Mouse (Mus musculus): Measurements from ENCODE around the gene Gm21981. TPM values are rescaled to one million over a fixed set of nuclear protein-coding genes. Genes with fewer than 3 reads are reported as not detected.

The Gm21981 gene
- polyA plus RNA-seq, 1 experiment from 2014 or later: 1.5 TPM

DNA sequence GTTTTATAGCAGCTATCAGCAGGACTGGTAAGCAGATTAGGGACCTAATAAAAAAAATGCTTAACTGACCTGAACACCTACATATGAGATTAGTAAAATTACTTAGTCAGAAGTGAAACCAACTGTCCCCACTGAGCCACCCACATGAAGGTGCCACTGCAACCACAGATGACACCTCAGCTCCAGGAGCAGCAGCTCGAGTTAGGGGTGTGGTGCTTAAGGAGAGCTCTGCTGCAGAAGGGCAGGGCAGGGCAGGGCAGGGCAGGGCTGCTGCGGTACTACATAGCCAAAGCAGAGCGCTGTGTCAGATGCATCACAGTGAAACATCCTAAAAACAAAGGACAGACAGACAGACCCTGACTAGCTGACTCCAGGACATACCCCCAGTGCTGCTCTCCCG, 11.4 kb downstream of the Gm21981 start:
- no peak for ATAC-seq (ENCODE audit: low FRiP score)
- Histone ChIP-seq H3K27ac (replicated peaks) (no peak overlapping the region), H3K4me2 (no peak overlapping the region), H3K4me1 (peaks cover 17% of the 10 kb centered on the region), H3K36me3 (peaks cover 72% of the 10 kb centered on the region), H3K4me3 (replicated peaks) (no peak overlapping the region), H3K9me3 (replicated peaks) (no peaks in the 10 kb centered on the region), H3K27me3 (replicated peaks) (no peaks in the 10 kb centered on the region), H3K9ac (replicated peaks) (no peak overlapping the region)
- 86% methylated on average over 4 of the region's 4 CpGs for WGBS

DNA sequence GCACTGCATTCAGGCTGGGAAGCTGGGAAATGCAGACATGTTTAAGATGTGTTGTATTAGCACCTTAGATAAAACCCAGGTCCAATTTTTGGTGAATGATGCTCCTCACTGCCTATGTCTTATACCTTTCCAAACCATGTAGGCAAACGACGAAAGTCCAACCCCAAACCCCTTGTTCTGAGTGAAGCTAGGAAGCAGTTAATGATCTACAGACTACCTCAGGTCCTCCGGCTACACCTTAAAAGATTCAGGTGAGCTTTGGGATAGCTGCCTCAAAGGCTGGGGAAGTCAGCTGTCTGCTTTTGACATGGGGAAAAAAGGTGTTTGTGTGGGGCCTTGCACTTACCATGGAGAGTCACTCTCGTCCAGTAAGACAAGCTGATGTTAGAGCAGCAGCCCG, 15.6 kb downstream of the Gm21981 start:
- no peak overlapping the region for H3K4me2 ChIP-seq
- no peak for ATAC-seq (ENCODE audit: low FRiP score)
- no peaks in the 10 kb centered on the region for H3K27me3 ChIP-seq (replicated peaks)
- H3K4me3 ChIP-seq (replicated peaks): no peak overlapping the region
- peaks cover 5% of the 10 kb centered on the region; the same call in 1 of the 2 replicates for H3K4me1 ChIP-seq
- peaks cover 71% of the 10 kb centered on the region for H3K36me3 ChIP-seq
- no peak overlapping the region for H3K27ac ChIP-seq (replicated peaks)
- WGBS: 84% methylated on average over 5 of the region's 5 CpGs
- H3K9me3 ChIP-seq (replicated peaks): no peaks in the 10 kb centered on the region
- no peak overlapping the region for H3K9ac ChIP-seq (replicated peaks)

GRCm38 (mm10) chr17:47678238-47678637, 16.0 kb downstream of the Gm21981 start:
- H3K4me2 ChIP-seq: no peak overlapping the region
- no peaks in the 10 kb centered on the region for H3K9me3 ChIP-seq (replicated peaks)
- no peak overlapping the region for H3K4me3 ChIP-seq (replicated peaks)
- H3K27ac ChIP-seq (replicated peaks): no peak overlapping the region
- ATAC-seq (ENCODE audit: low FRiP score): no peak
- peaks cover 67% of the 10 kb centered on the region for H3K36me3 ChIP-seq
- WGBS: 90% methylated on average over 5 of the region's 5 CpGs
- no peaks in the 10 kb centered on the region for H3K27me3 ChIP-seq (replicated peaks)
- no peak overlapping the region for H3K9ac ChIP-seq (replicated peaks)
- H3K4me1 ChIP-seq: peaks cover 6% of the 10 kb centered on the region

DNA sequence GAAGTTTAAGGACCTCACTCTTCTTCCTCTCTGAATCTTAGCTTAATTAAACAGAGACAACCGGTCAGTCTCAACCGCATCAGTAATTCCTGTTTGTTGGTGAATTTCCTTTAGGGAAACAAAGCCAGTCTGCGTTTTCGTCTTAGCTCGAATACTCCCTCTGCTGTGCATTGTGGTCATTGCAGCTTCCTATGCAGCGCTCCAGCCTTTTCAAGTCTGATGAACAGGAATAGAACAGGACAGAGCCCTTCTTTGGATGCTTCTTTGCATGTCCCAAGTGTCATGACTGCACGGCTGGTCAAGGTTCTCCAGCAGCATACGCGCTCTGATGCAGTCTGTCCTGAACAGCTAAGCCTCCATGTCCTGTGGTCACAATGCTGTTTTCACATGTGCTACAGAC, 17.7 kb downstream of the Gm21981 start:
- WGBS: 17% methylated on average over 9 of the region's 9 CpGs
- ATAC-seq (ENCODE audit: low FRiP score): no peak
- no peaks in the 10 kb centered on the region for H3K9me3 ChIP-seq (replicated peaks)
- H3K36me3 ChIP-seq: peaks cover 54% of the 10 kb centered on the region
- no peak overlapping the region for H3K4me3 ChIP-seq (replicated peaks)
- H3K27me3 ChIP-seq (replicated peaks): no peaks in the 10 kb centered on the region
- H3K9ac ChIP-seq (replicated peaks): no peak overlapping the region
- H3K4me1 ChIP-seq: peaks cover 21% of the 10 kb centered on the region
- H3K4me2 ChIP-seq: no peak overlapping the region
- H3K27ac ChIP-seq (replicated peaks): peak overlapping the region; percentile 39; the same call in 1 of the 2 replicates

DNA sequence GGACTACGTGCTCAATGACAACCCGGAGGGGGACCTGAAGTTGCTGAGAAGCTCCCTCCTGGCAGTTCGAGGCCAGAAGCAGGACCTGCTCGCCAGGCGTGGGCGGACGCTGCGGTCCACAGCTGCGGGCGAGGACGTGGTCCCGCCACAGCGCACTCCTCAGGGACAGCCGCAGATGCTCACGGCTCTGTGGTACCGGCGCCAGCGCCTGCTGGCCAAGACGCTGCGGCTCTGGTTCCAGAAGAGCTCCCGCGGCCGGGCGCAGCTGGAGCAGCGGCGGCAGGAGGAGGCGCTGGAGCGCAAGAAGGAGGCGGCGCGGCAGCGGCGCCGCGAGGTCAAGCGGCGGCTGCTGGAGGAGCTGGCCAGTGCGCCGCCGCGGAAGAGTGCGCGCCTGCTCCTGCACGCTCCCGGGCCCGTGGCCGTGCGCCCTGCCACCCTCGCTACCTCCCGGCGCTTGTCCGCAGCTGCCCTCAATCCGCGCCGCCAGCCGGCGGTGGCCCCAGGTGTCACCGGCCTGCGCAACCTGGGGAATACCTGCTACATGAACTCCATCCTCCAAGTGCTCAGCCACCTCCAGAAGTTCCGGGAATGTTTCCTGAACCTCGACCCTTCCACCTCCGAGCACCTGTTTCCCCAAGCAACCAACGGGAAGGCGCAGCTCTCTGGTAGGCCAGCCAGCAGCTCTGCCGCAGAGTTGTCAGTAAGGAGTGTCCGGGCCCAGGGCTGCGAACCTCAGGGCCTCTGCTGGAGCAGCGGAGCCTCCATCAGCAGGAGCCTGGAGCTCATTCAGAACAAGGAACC, 21.7 kb downstream of the Gm21981 start:
- H3K27ac ChIP-seq (replicated peaks): no peak overlapping the region
- peaks cover 29% of the 10 kb centered on the region for H3K4me1 ChIP-seq
- H3K4me3 ChIP-seq (replicated peaks): peak overlapping the region; percentile 38
- 5% methylated on average over 51 of the region's 68 CpGs for WGBS
- H3K4me2 ChIP-seq: peak overlapping the region; percentile 69
- H3K9me3 ChIP-seq (replicated peaks): no peaks in the 10 kb centered on the region
- H3K9ac ChIP-seq (replicated peaks): peak overlapping the region; percentile 47
- H3K27me3 ChIP-seq (replicated peaks): no peaks in the 10 kb centered on the region
- peaks cover 20% of the 10 kb centered on the region for H3K36me3 ChIP-seq
- peak; percentile 71 for ATAC-seq (ENCODE audit: low FRiP score)

- no peaks in the 10 kb centered on the region for H3K9me3 ChIP-seq (replicated peaks)
- peaks cover 18% of the 10 kb centered on the region for H3K36me3 ChIP-seq
- H3K27me3 ChIP-seq (replicated peaks): no peaks in the 10 kb centered on the region
- 11% methylated on average over 14 of the region's 14 CpGs for WGBS
- peak overlapping the region; percentile 38 for H3K4me3 ChIP-seq (replicated peaks)
- H3K9ac ChIP-seq (replicated peaks): peak overlapping the region; percentile 47
- peak; percentile 50 for ATAC-seq (ENCODE audit: low FRiP score)
- peak overlapping the region; percentile 69 for H3K4me2 ChIP-seq
- no peak overlapping the region for H3K27ac ChIP-seq (replicated peaks)
- H3K4me1 ChIP-seq: peaks cover 29% of the 10 kb centered on the region
Measured at GRCm38 (mm10) chr17:47671988-47672310, 22.3 kb downstream of the Gm21981 start.

- Histone ChIP-seq H3K4me1 (peaks cover 24% of the 10 kb centered on the region), H3K4me2 (no peak overlapping the region), H3K27me3 (replicated peaks) (no peaks in the 10 kb centered on the region), H3K36me3 (peaks cover 3% of the 10 kb centered on the region; the same call in 1 of the 2 replicates), H3K4me3 (replicated peaks) (no peak overlapping the region), H3K27ac (replicated peaks) (no peak overlapping the region), H3K9me3 (replicated peaks) (no peaks in the 10 kb centered on the region), H3K9ac (replicated peaks) (no peak overlapping the region)
- no peak for ATAC-seq (ENCODE audit: low FRiP score)
- 46% methylated on average over 4 of the region's 4 CpGs for WGBS
Measured at GRCm38 (mm10) chr17:47669166-47669565, 25.1 kb downstream of the Gm21981 start.

GRCm38 (mm10) chr17:47664474-47664873, 29.8 kb downstream of the Gm21981 start:
- Histone ChIP-seq H3K9ac (replicated peaks) (no peak overlapping the region), H3K27ac (replicated peaks) (no peak overlapping the region), H3K4me1 (peaks cover 9% of the 10 kb centered on the region; the same call in 1 of the 2 replicates), H3K27me3 (replicated peaks) (no peaks in the 10 kb centered on the region), H3K4me3 (replicated peaks) (no peak overlapping the region), H3K36me3 (no peaks in the 10 kb centered on the region), H3K4me2 (no peak overlapping the region), H3K9me3 (replicated peaks) (no peaks in the 10 kb centered on the region)
- ATAC-seq (ENCODE audit: low FRiP score): no peak
- WGBS: 86% methylated on average over 7 of the region's 7 CpGs

GRCm38 (mm10) chr17:47663009-47663713, 31.1 kb downstream of the Gm21981 start:
- H3K36me3 ChIP-seq: no peaks in the 10 kb centered on the region
- no peak overlapping the region for H3K4me2 ChIP-seq
- H3K4me3 ChIP-seq (replicated peaks): no peak overlapping the region
- H3K27ac ChIP-seq (replicated peaks): peak overlapping the region; percentile 33; the same call in 1 of the 2 replicates
- H3K9me3 ChIP-seq (replicated peaks): no peaks in the 10 kb centered on the region
- no peaks in the 10 kb centered on the region for H3K27me3 ChIP-seq (replicated peaks)
- peak; percentile 41; the same call in 1 of the 2 replicates for ATAC-seq (ENCODE audit: low FRiP score)
- WGBS: 17% methylated on average over 9 of the region's 9 CpGs
- H3K4me1 ChIP-seq: peaks cover 5% of the 10 kb centered on the region; the same call in 1 of the 2 replicates
- H3K9ac ChIP-seq (replicated peaks): no peak overlapping the region

GRCm38 (mm10) chr17:47658741-47659243, 35.5 kb downstream of the Gm21981 start:
- ATAC-seq (ENCODE audit: low FRiP score): no peak
- WGBS: 87% methylated on average over 3 of the region's 3 CpGs
- Histone ChIP-seq H3K27me3 (replicated peaks) (no peaks in the 10 kb centered on the region), H3K9me3 (replicated peaks) (no peaks in the 10 kb centered on the region), H3K9ac (replicated peaks) (no peak overlapping the region), H3K27ac (replicated peaks) (no peak overlapping the region), H3K4me3 (replicated peaks) (no peak overlapping the region), H3K36me3 (0 out of 2 replicates have a peak, but pooled peaks cover under 1% of the 10 kb centered on the region), H3K4me1 (peaks cover 5% of the 10 kb centered on the region; the same call in 1 of the 2 replicates), H3K4me2 (no peak overlapping the region)

- WGBS: 84% methylated on average over 4 of the region's 4 CpGs
- Histone ChIP-seq H3K9ac (replicated peaks) (no peak overlapping the region), H3K36me3 (0 out of 2 replicates have a peak, but pooled peaks cover 3% of the 10 kb centered on the region), H3K4me3 (replicated peaks) (no peak overlapping the region), H3K27me3 (replicated peaks) (no peaks in the 10 kb centered on the region), H3K27ac (replicated peaks) (no peak overlapping the region), H3K4me2 (no peak overlapping the region), H3K4me1 (no peaks in the 10 kb centered on the region), H3K9me3 (replicated peaks) (no peaks in the 10 kb centered on the region)
- ATAC-seq (ENCODE audit: low FRiP score): no peak
Measured at GRCm38 (mm10) chr17:47657901-47658300, 36.4 kb downstream of the Gm21981 start.

Measured in neural tube, embryonic 15.5 days (tissue).